Mouse (Mus musculus): ENCODE measurements around the gene Sh3bp2.

GRCm38 (mm10) chr5:34488741-34489417 is 36.8 kb upstream of the Sh3bp2 start:
- no peak for TF ChIP-seq POLR2A (IDR thresholded peaks at IDR 0.05; ENCODE audit: borderline replicate concordance, control insufficient read depth, low read depth, low read length)
- no peak for TF ChIP-seq CTCF (IDR thresholded peaks at IDR 0.05; ENCODE audit: control insufficient read depth, insufficient read depth, low read length)
